Mouse (Mus musculus): ENCODE data around the gene 2310030G06Rik. TPM values are rescaled to one million over a fixed set of nuclear protein-coding genes. Genes with fewer than 3 reads are reported as not detected.

The 2310030G06Rik gene
- polyA plus RNA-seq, 2 experiments, result 1.8 to 2.3 TPM

GRCm38 (mm10) chr9:50721061-50721460, 25.3 kb downstream of the 2310030G06Rik start:
- Histone ChIP-seq H3K27me3 (ENCODE audit: control insufficient read depth, insufficient read depth, low read length) (no peaks in the 10 kb centered on the region; the same call in 1 of the 2 replicates), H3K9ac (replicated peaks) (no peak overlapping the region), H3K27ac (no peak overlapping the region), H3K4me2 (ENCODE audit: low read depth) (no peak overlapping the region), H3K36me3 (replicated peaks; ENCODE audit: control insufficient read depth, insufficient read depth, low read depth) (no peaks in the 10 kb centered on the region), H3K4me1 (replicated peaks; ENCODE audit: control insufficient read depth in 2 of 2, insufficient read depth in 2 of 2, low read length in 1 of 2) (no peaks in the 10 kb centered on the region), H3K9me3 (ENCODE audit: control insufficient read depth, low read length) (no peaks in the 10 kb centered on the region), H3K4me3 (ENCODE audit: insufficient read depth in 1 of 2, low read depth in 2 of 2, low read length in 2 of 2) (no peak overlapping the region)
- ATAC-seq (ENCODE audit: insufficient read depth), result no peak
- TF ChIP-seq EP300 (IDR thresholded peaks at IDR 0.05; ENCODE audit: low read depth) (no peak), CTCF (IDR thresholded peaks at IDR 0.05; ENCODE audit: low read depth) (no peak)
- 47% methylated on average over 12 of the region's 12 CpGs for WGBS (ENCODE audit: insufficient replicate concordance)
- no peak for DNase-seq (ENCODE audit: low read depth in 3 of 3, low spot score in 3 of 3)

GRCm38 (mm10) chr9:50718878-50719277, 27.5 kb downstream of the 2310030G06Rik start:
- no peaks in the 10 kb centered on the region for H3K4me1 ChIP-seq (replicated peaks; ENCODE audit: control insufficient read depth in 2 of 2, insufficient read depth in 2 of 2, low read length in 1 of 2)
- H3K27ac ChIP-seq, result no peak overlapping the region
- no peak overlapping the region for H3K4me3 ChIP-seq (ENCODE audit: insufficient read depth in 1 of 2, low read depth in 2 of 2, low read length in 2 of 2)
- no peak for TF ChIP-seq EP300 (IDR thresholded peaks at IDR 0.05; ENCODE audit: low read depth)
- no peak for TF ChIP-seq CTCF (IDR thresholded peaks at IDR 0.05; ENCODE audit: low read depth)
- H3K36me3 ChIP-seq (replicated peaks; ENCODE audit: control insufficient read depth, insufficient read depth, low read depth), result no peaks in the 10 kb centered on the region
- H3K27me3 ChIP-seq (ENCODE audit: control insufficient read depth, insufficient read depth, low read length), result no peaks in the 10 kb centered on the region; the same call in 1 of the 2 replicates
- no peak overlapping the region for H3K4me2 ChIP-seq (ENCODE audit: low read depth)
- DNase-seq (ENCODE audit: low read depth in 3 of 3, low spot score in 3 of 3) (no peak), ATAC-seq (ENCODE audit: insufficient read depth) (no peak)
- no peak overlapping the region for H3K9ac ChIP-seq (replicated peaks)
- H3K9me3 ChIP-seq (ENCODE audit: control insufficient read depth, low read length), result no peaks in the 10 kb centered on the region
- 53% methylated on average over 4 of the region's 4 CpGs for WGBS (ENCODE audit: insufficient replicate concordance)

- H3K4me2 ChIP-seq (ENCODE audit: low read depth), result no peak overlapping the region
- TF ChIP-seq CTCF (IDR thresholded peaks at IDR 0.05; ENCODE audit: low read depth) (no peak), EP300 (IDR thresholded peaks at IDR 0.05; ENCODE audit: low read depth) (no peak)
- H3K27ac ChIP-seq, result no peak overlapping the region
- H3K9ac ChIP-seq (replicated peaks), result no peak overlapping the region
- no peaks in the 10 kb centered on the region for H3K4me1 ChIP-seq (replicated peaks; ENCODE audit: control insufficient read depth in 2 of 2, insufficient read depth in 2 of 2, low read length in 1 of 2)
- no peak for DNase-seq (ENCODE audit: low read depth in 3 of 3, low spot score in 3 of 3)
- no peaks in the 10 kb centered on the region for H3K36me3 ChIP-seq (replicated peaks; ENCODE audit: control insufficient read depth, insufficient read depth, low read depth)
- H3K4me3 ChIP-seq (ENCODE audit: insufficient read depth in 1 of 2, low read depth in 2 of 2, low read length in 2 of 2), result no peak overlapping the region
- H3K27me3 ChIP-seq (ENCODE audit: control insufficient read depth, insufficient read depth, low read length), result no peaks in the 10 kb centered on the region
- no peaks in the 10 kb centered on the region for H3K9me3 ChIP-seq (ENCODE audit: control insufficient read depth, low read length)
- WGBS (ENCODE audit: insufficient replicate concordance), result 41% methylated on average over 4 of the region's 4 CpGs
- no peak for ATAC-seq (ENCODE audit: insufficient read depth)
Measured at GRCm38 (mm10) chr9:50714188-50714587, 32.1 kb downstream of the 2310030G06Rik start.

DNA sequence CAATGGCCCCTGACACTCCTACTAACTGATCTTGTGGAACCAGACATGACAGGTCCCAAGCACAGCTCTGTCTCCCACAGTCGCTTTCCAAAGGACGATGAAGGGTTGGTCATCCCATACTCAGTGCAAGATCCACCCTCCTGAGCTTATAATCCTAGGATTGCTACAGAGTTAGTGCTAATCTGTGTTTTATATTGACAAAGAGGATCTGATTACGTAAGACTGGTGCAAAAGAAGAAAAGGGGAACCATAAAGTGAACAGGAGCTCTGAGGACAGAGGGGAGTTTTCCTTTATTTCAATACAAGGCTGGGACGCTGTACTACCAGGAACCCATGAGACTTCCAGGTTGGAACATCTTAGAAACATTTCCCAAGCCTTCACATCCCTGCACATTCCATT, 35.0 kb downstream of the 2310030G06Rik start:
- H3K9ac ChIP-seq (replicated peaks), result no peak overlapping the region
- WGBS (ENCODE audit: insufficient replicate concordance), result 49% methylated on average over 4 of the region's 4 CpGs
- no peaks in the 10 kb centered on the region for H3K4me1 ChIP-seq (replicated peaks; ENCODE audit: control insufficient read depth in 2 of 2, insufficient read depth in 2 of 2, low read length in 1 of 2)
- no peaks in the 10 kb centered on the region for H3K9me3 ChIP-seq (ENCODE audit: control insufficient read depth, low read length)
- TF ChIP-seq EP300 (IDR thresholded peaks at IDR 0.05; ENCODE audit: low read depth), result no peak
- TF ChIP-seq CTCF (IDR thresholded peaks at IDR 0.05; ENCODE audit: low read depth), result no peak
- no peaks in the 10 kb centered on the region for H3K36me3 ChIP-seq (replicated peaks; ENCODE audit: control insufficient read depth, insufficient read depth, low read depth)
- H3K4me2 ChIP-seq (ENCODE audit: low read depth), result no peak overlapping the region
- ATAC-seq (ENCODE audit: insufficient read depth), result no peak
- H3K4me3 ChIP-seq (ENCODE audit: insufficient read depth in 1 of 2, low read depth in 2 of 2, low read length in 2 of 2), result no peak overlapping the region
- no peak for DNase-seq (ENCODE audit: low read depth in 3 of 3, low spot score in 3 of 3)
- H3K27me3 ChIP-seq (ENCODE audit: control insufficient read depth, insufficient read depth, low read length), result no peaks in the 10 kb centered on the region
- no peak overlapping the region for H3K27ac ChIP-seq

DNA sequence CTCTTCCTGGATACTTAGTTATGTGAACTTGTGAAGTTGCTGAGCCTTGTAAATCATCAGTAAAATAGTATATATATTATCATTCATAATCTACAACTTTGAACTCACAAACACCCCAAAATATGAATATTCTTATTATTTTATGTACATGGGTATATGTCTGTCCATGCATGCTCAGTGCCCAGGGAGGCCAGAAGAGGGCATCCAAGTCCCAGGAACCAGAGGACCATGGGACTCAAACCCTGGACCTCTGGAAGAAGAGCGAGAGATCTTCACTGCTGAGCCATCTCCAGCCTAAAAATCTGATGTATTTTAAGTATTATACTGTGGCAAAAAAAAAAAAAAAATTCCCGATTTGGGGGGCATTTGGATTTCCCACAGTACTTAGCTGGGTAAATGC, 37.2 kb downstream of the 2310030G06Rik start:
- Histone ChIP-seq H3K36me3 (replicated peaks; ENCODE audit: control insufficient read depth, insufficient read depth, low read depth) (no peaks in the 10 kb centered on the region), H3K9ac (replicated peaks) (no peak overlapping the region), H3K4me1 (replicated peaks; ENCODE audit: control insufficient read depth in 2 of 2, insufficient read depth in 2 of 2, low read length in 1 of 2) (no peaks in the 10 kb centered on the region), H3K27ac (no peak overlapping the region), H3K9me3 (ENCODE audit: control insufficient read depth, low read length) (no peaks in the 10 kb centered on the region), H3K4me2 (ENCODE audit: low read depth) (no peak overlapping the region), H3K27me3 (ENCODE audit: control insufficient read depth, insufficient read depth, low read length) (no peaks in the 10 kb centered on the region), H3K4me3 (ENCODE audit: insufficient read depth in 1 of 2, low read depth in 2 of 2, low read length in 2 of 2) (no peak overlapping the region)
- TF ChIP-seq EP300 (IDR thresholded peaks at IDR 0.05; ENCODE audit: low read depth), result no peak
- peak; percentile 51; the same call in 1 of the 2 replicates for TF ChIP-seq CTCF (IDR thresholded peaks at IDR 0.05; ENCODE audit: low read depth)
- DNase-seq (ENCODE audit: low read depth in 3 of 3, low spot score in 3 of 3) (no peak), ATAC-seq (ENCODE audit: insufficient read depth) (no peak)
- 17% methylated on average over 2 of the region's 2 CpGs for WGBS (ENCODE audit: insufficient replicate concordance)

Data from liver, embryonic 14.5 days (tissue).